Mouse (Mus musculus) CD4-positive helper T cell, adult 2 months (primary cell): Measurements from ENCODE around the gene Zfp180.
"Not testable (repeated sequence)": the region's sequence is repeated elsewhere in the genome, so short reads cannot be mapped to it uniquely, and the experiment has no call there.

Experiments
- DNase-seq: peaks from one replicate; pipeline ENCODE4 v3.0.0-alpha.2; 2012; ENCODE audit warnings: low read depth, missing footprints, low spot score

Gene Zfp180

GRCm38 (mm10) chr7:24081634-24082431, at the start of gene Zfp180:
Gene Zfp180 (plus strand): TSS chr7:24081924.
- DNase-seq, result peak; percentile 98

- no peak for DNase-seq
These were observed 28.9 kb upstream of the Zfp180 start, which contains the start of gene Vmn1r183 for GRCm38 (mm10) chr7:24052660-24053304. Gene Vmn1r183 (plus strand): TSS chr7:24053254.

GRCm38 (mm10) chr7:24074424-24074823, 7.3 kb upstream of the Zfp180 start:
- DNase-seq, result not testable (repeated sequence)

GRCm38 (mm10) chr7:24082457-24083235, 922 bp downstream of the Zfp180 start:
- peak; percentile 25 for DNase-seq

GRCm38 (mm10) chr7:24086871-24087270, 5.1 kb downstream of the Zfp180 start:
- peak; percentile 27 for DNase-seq

GRCm38 (mm10) chr7:24087485-24088125, 5.9 kb downstream of the Zfp180 start:
- DNase-seq, result no peak

- no peak for DNase-seq
These were observed 22.7 kb downstream of the Zfp180 start for GRCm38 (mm10) chr7:24104403-24104802.

- DNase-seq, result no peak
These were observed 23.5 kb downstream of the Zfp180 start for GRCm38 (mm10) chr7:24105144-24105703.

- DNase-seq, result no peak
These were observed 29.1 kb downstream of the Zfp180 start for GRCm38 (mm10) chr7:24110839-24111238.

- no peak for DNase-seq
These were observed 30.0 kb downstream of the Zfp180 start for GRCm38 (mm10) chr7:24111772-24112155.

GRCm38 (mm10) chr7:24112156-24112856, 30.6 kb downstream of the Zfp180 start, which contains the start of gene Zfp112:
Gene Zfp112 (plus strand): TSS chr7:24112314.
- DNase-seq, result no peak

GRCm38 (mm10) chr7:24113001-24113400, 31.3 kb downstream of the Zfp180 start:
- DNase-seq, result no peak

GRCm38 (mm10) chr7:24116655-24117054, 34.9 kb downstream of the Zfp180 start:
- no peak for DNase-seq

- no peak for DNase-seq
These were observed 51.8 kb downstream of the Zfp180 start for GRCm38 (mm10) chr7:24133425-24133995.

GRCm38 (mm10) chr7:24133996-24134828, 52.5 kb downstream of the Zfp180 start, which contains the start of gene Zfp235:
Gene Zfp235 (plus strand): TSS chr7:24134169.
- peak; percentile 91 for DNase-seq

- no peak for DNase-seq
These were observed 60.8 kb downstream of the Zfp180 start for GRCm38 (mm10) chr7:24142566-24142965.

GRCm38 (mm10) chr7:24153272-24153671, 71.5 kb downstream of the Zfp180 start:
- peak; percentile 22 for DNase-seq
